In the genomic region with DNA sequence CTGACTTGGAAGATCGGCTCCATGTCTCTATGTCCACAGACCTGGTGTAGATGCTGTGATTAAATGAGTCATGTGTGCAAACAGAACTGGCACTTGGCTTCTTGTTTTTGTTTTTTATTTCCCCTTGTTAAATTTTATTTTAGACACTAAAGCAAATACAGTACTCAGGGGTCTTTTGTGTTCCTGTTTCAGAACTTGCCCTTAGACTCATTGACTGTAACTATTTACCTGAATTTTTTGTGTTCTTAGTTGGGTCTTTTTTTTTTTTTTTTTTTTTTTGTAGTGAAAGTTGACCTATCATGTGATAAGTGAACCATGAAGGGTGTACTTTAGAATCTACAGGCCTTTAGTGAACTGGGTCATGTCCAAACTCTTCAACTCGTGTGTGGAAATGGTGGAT, we compare ENCODE assay signal across 17 mouse cellular contexts.
"Had no signal": no experiment of that assay in that cellular context is flagged by ENCODE, and none has a peak within 500 bp of the region (broad histone marks: within the 10 kb centered on the region; RNA-seq: fewer than 3 reads in every experiment).

No protein-coding gene starts in this region.

- H3K9me3 ChIP-seq: neural tube, embryonic 12.5 days; neural tube, embryonic 13.5 days; neural tube, embryonic 15.5 days; stomach, embryonic 15.5 days had no signal

- H3K4me2 ChIP-seq: neural tube, embryonic 12.5 days; neural tube, embryonic 13.5 days; neural tube, embryonic 15.5 days; stomach, embryonic 15.5 days had no signal

- H3K27me3 ChIP-seq: neural tube, embryonic 12.5 days; neural tube, embryonic 13.5 days; neural tube, embryonic 15.5 days; stomach, embryonic 15.5 days had no signal

- H3K27ac ChIP-seq: neural tube, embryonic 12.5 days; neural tube, embryonic 13.5 days; neural tube, embryonic 15.5 days; stomach, embryonic 15.5 days; stomach, postnatal 0 days had no signal

- H3K4me1 ChIP-seq: stomach, embryonic 15.5 days had no signal

- H3K36me3 ChIP-seq: neural tube, embryonic 12.5 days; neural tube, embryonic 13.5 days; neural tube, embryonic 15.5 days; stomach, embryonic 15.5 days had no signal

- H3K9ac ChIP-seq: neural tube, embryonic 12.5 days; neural tube, embryonic 13.5 days; neural tube, embryonic 15.5 days; stomach, embryonic 15.5 days had no signal

- DNase-seq: retina, postnatal 1 day; right cerebral cortex, adult 18-20 months; right cerebral cortex, postnatal 14 days; right cerebral cortex, postnatal 25 days; right cerebral cortex, postnatal 4 days; spleen, adult 18-20 months; thymus, adult 18-20 months; thymus, adult 2 months; thymus, postnatal 14 days; thymus, postnatal 25 days; thymus, postnatal 36 days; thymus, postnatal 4 days had no signal

- H3K4me3 ChIP-seq: neural tube, embryonic 12.5 days; neural tube, embryonic 13.5 days; neural tube, embryonic 15.5 days; stomach, embryonic 15.5 days had no signal
